Mouse (Mus musculus) forebrain, postnatal 0 days (tissue): Measurements from ENCODE around the gene Kcnmb2. TPM values are rescaled to one million over a fixed set of nuclear protein-coding genes. Genes with fewer than 3 reads are reported as not detected.
A peak's percentile ranks its signal among the peaks of the same experiment; 100 is the strongest.

ENCODE experiments used
- ATAC-seq: fragments of 200-750 bp; cut with Nextera tagmentation; 2 replicates; pipeline ENCODE4 v1.8.0; 2017; ENCODE audit warnings: mild to moderate bottlenecking, moderate library complexity
- DNase-seq: peaks from one replicate; pipeline ENCODE4 v3.0.0-alpha.2; 2015
- H3K27ac ChIP-seq: fragments of 300-500 bp; sonication (generic); 2 replicates; pipeline ENCODE4 v1.5.1; 2014; ENCODE audit warnings: low read depth, mild to moderate bottlenecking, antibody characterized with exemption, low read length, moderate library complexity, mixed read lengths
- H3K27me3 ChIP-seq: fragments of 300-500 bp; sonication (generic); 2 replicates; pipeline ENCODE4 v1.6.1; 2014; ENCODE audit warnings: mild to moderate bottlenecking, low read length, mixed read lengths; ENCODE audit not compliant: insufficient read depth
- H3K36me3 ChIP-seq: fragments of 300-500 bp; sonication (generic); 2 replicates; pipeline ENCODE4 v1.6.1; 2014; ENCODE audit warnings: mild to moderate bottlenecking, moderate library complexity; ENCODE audit not compliant: insufficient read depth
- H3K4me1 ChIP-seq: fragments of 300-500 bp; sonication (generic); 2 replicates; pipeline ENCODE4 v1.6.1; 2014; ENCODE audit warnings: antibody characterized with exemption; ENCODE audit not compliant: insufficient read depth
- H3K4me2 ChIP-seq: fragments of 300-500 bp; sonication (generic); 2 replicates; pipeline ENCODE4 v1.6.1; 2014; ENCODE audit warnings: low read depth, mild to moderate bottlenecking, moderate library complexity
- H3K4me3 ChIP-seq: fragments of 300-500 bp; sonication (generic); 2 replicates; pipeline ENCODE4 v1.5.1; 2014; ENCODE audit warnings: low read depth, low read length, mixed read lengths
- H3K9ac ChIP-seq: fragments of 300-500 bp; sonication (generic); 2 replicates; pipeline ENCODE4 v1.6.1; 2014; ENCODE audit warnings: mild to moderate bottlenecking
- H3K9me3 ChIP-seq: fragments of 300-500 bp; sonication (generic); 2 replicates; pipeline ENCODE4 v1.6.1; 2016; ENCODE audit warnings: low read length
- CTCF ChIP-seq: sonication (generic); IDR thresholded peaks from 2 replicates; pipeline ENCODE4 v1.5.1; 2016; ENCODE audit warnings: antibody characterized with exemption, control low read depth, low read depth
- WGBS: fragments of 180-500 bp; shearing (Covaris S2); extraction: QIAGEN DNeasy Blood & Tissue Kit; methylation state at CpG from one replicate; pipeline ENCODE4 v1.1.7; 2014; 5-methylcytosine and 5-hydroxymethylcytosine counted together
- polyA plus RNA-seq: library from polyadenylated mRNA; unstranded; fragments of >200 nt; fragmentation: Nextera tagmentation; extraction: Ambion mirVana; gene quantifications from 2 replicates; pipeline ENCODE4 v1.2.1, GENCODE M21; 2015
- total RNA-seq: library from RNA; depleted of rRNA; stranded (reverse); fragments of >200 nt; gene quantifications from 2 replicates; pipeline ENCODE4 v1.2.3, GENCODE M21; 2014

The Kcnmb2 gene
- total and polyA plus RNA-seq, 2 experiments from 2014 or later = 7.9 to 9.8 TPM

GRCm38 (mm10) chr3:32132395-32133004 lies 230.2 kb downstream of the Kcnmb2 start:
- no peak overlapping the region for H3K27ac ChIP-seq
- WGBS = 76% methylated on average over 3 of the region's 3 CpGs
- ATAC-seq = no peak

GRCm38 (mm10) chr3:32144194-32144593 lies 241.9 kb downstream of the Kcnmb2 start:
- H3K9me3 ChIP-seq = no peaks in the 10 kb centered on the region
- no peak for TF ChIP-seq CTCF
- ATAC-seq (no peak), DNase-seq (no peak)
- H3K9ac ChIP-seq = no peak overlapping the region
- no peak overlapping the region for H3K27ac ChIP-seq
- no peak overlapping the region for H3K4me2 ChIP-seq
- 83% methylated on average over 5 of the region's 5 CpGs for WGBS
- no peaks in the 10 kb centered on the region for H3K36me3 ChIP-seq
- no peak overlapping the region for H3K4me3 ChIP-seq
- H3K27me3 ChIP-seq = no peaks in the 10 kb centered on the region
- H3K4me1 ChIP-seq = no peaks in the 10 kb centered on the region

More at GRCm38 (mm10) chr3:32132395-32133004, 230.2 kb downstream of the Kcnmb2 start:
- no peaks in the 10 kb centered on the region for H3K9me3 ChIP-seq
- DNase-seq = no peak
- H3K4me2 ChIP-seq = no peak overlapping the region
- H3K4me3 ChIP-seq = no peak overlapping the region
- no peak for TF ChIP-seq CTCF
- H3K9ac ChIP-seq = no peak overlapping the region
- no peaks in the 10 kb centered on the region for H3K36me3 ChIP-seq
- no peaks in the 10 kb centered on the region for H3K4me1 ChIP-seq
- H3K27me3 ChIP-seq = no peaks in the 10 kb centered on the region

- Histone ChIP-seq H3K9ac (no peak overlapping the region), H3K4me2 (no peak overlapping the region), H3K9me3 (no peaks in the 10 kb centered on the region), H3K4me1 (no peaks in the 10 kb centered on the region), H3K4me3 (no peak overlapping the region), H3K27ac (no peak overlapping the region), H3K27me3 (no peaks in the 10 kb centered on the region), H3K36me3 (no peaks in the 10 kb centered on the region)
- no peak for DNase-seq
- no peak for TF ChIP-seq CTCF
- ATAC-seq = peak; percentile 47; the same call in 1 of the 2 replicates
- 64% methylated on average over 3 of the region's 3 CpGs for WGBS
Measured at GRCm38 (mm10) chr3:32144655-32145054, 242.3 kb downstream of the Kcnmb2 start.

- WGBS = 79% methylated on average over 4 of the region's 4 CpGs
- Histone ChIP-seq H3K27me3 (no peaks in the 10 kb centered on the region), H3K4me1 (no peaks in the 10 kb centered on the region), H3K9me3 (no peaks in the 10 kb centered on the region), H3K4me2 (no peak overlapping the region), H3K27ac (no peak overlapping the region), H3K36me3 (no peaks in the 10 kb centered on the region), H3K4me3 (no peak overlapping the region), H3K9ac (no peak overlapping the region)
- ATAC-seq = peak; percentile 47; the same call in 1 of the 2 replicates
- DNase-seq = no peak
- no peak for TF ChIP-seq CTCF
Measured at GRCm38 (mm10) chr3:32147739-32148138, 245.4 kb downstream of the Kcnmb2 start.

- H3K4me1 ChIP-seq = no peaks in the 10 kb centered on the region
- H3K9ac ChIP-seq = no peak overlapping the region
- no peaks in the 10 kb centered on the region for H3K36me3 ChIP-seq
- H3K4me2 ChIP-seq = no peak overlapping the region
- no peak overlapping the region for H3K4me3 ChIP-seq
- ATAC-seq = peak; percentile 38; the same call in 1 of the 2 replicates
- DNase-seq = no peak
- H3K27me3 ChIP-seq = no peaks in the 10 kb centered on the region
- 46% methylated on average over 14 of the region's 14 CpGs for WGBS
- no peak for TF ChIP-seq CTCF
- no peaks in the 10 kb centered on the region for H3K9me3 ChIP-seq
- no peak overlapping the region for H3K27ac ChIP-seq
Measured at GRCm38 (mm10) chr3:32149851-32150570, 247.7 kb downstream of the Kcnmb2 start.

GRCm38 (mm10) chr3:32180519-32180918 lies 278.2 kb downstream of the Kcnmb2 start:
- TF ChIP-seq CTCF = no peak
- ATAC-seq (no peak), DNase-seq (no peak)
- Histone ChIP-seq H3K36me3 (no peaks in the 10 kb centered on the region), H3K27me3 (no peaks in the 10 kb centered on the region), H3K27ac (no peak overlapping the region), H3K9me3 (no peaks in the 10 kb centered on the region), H3K9ac (no peak overlapping the region), H3K4me1 (no peaks in the 10 kb centered on the region), H3K4me3 (no peak overlapping the region), H3K4me2 (no peak overlapping the region)
- 62% methylated on average over 6 of the region's 6 CpGs for WGBS

- Histone ChIP-seq H3K4me2 (no peak overlapping the region), H3K9me3 (no peaks in the 10 kb centered on the region), H3K9ac (no peak overlapping the region), H3K4me1 (no peaks in the 10 kb centered on the region), H3K27me3 (no peaks in the 10 kb centered on the region), H3K27ac (no peak overlapping the region), H3K36me3 (no peaks in the 10 kb centered on the region), H3K4me3 (no peak overlapping the region)
- no peak for DNase-seq
- 64% methylated on average over 2 of the region's 2 CpGs for WGBS
- no peak for TF ChIP-seq CTCF
- ATAC-seq = peak; percentile 14; the same call in 1 of the 2 replicates
Measured at GRCm38 (mm10) chr3:32185855-32186522, 283.7 kb downstream of the Kcnmb2 start.
